Mouse (Mus musculus): ENCODE data around the gene 1810037I17Rik. TPM values are rescaled to one million over a fixed set of nuclear protein-coding genes. Genes with fewer than 3 reads are reported as not detected.
A peak's percentile ranks its signal among the peaks of the same experiment; 100 is the strongest.
"Not testable (repeated sequence)": the region's sequence is repeated elsewhere in the genome, so short reads cannot be mapped to it uniquely, and the experiment has no call there.

Gene 1810037I17Rik
- total RNA-seq, 1 experiment from 2014 or later: 30.1 TPM

DNA sequence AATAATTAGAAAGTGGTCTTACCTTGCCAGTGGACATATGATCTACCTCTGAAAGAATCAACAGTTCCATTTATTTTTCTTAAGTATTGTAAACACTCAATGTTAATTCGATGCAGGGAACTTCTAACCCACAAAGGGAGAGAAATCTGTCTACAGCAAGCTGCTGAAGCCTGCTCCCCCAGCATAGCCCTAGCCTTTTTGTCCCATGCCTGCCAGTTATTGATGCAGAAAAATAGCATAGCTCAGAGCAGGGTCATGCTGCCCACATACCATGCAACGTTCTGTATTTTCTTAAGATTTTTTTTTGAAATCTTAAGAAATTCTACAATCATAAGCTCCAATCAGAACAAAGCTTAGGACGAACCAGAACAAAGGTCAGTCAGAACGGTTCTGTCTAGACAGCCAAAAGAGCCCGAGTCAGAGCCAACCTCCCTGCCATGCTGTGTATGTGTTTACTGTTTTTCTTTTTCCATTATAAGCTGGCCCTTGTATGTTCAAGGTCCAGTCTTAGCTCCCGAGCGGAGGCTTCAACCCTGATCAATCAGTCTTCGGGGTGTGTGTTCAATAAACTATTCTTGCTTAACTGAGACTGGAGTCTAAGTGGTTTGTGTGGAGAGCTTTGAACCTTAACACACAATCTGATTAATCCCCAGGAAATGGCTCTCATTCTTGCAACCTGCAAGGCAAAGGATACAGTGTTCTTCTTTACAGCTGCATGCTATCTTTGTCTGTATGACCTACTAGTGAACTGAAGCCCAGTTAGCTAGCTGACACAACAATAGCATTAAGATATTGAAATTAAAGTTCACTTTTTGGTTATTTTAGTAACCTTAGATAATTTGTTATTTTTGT lies 2.1 kb upstream of the 1810037I17Rik start:
- no peak for ATAC-seq (replicated peaks in 1 of 2; ENCODE audit: insufficient read depth in 1 of 2, low FRiP score in 2 of 2, low TSS enrichment in 1 of 2, low read depth in 1 of 2, poor library complexity in 2 of 2, severe bottlenecking in 2 of 2)

DNA sequence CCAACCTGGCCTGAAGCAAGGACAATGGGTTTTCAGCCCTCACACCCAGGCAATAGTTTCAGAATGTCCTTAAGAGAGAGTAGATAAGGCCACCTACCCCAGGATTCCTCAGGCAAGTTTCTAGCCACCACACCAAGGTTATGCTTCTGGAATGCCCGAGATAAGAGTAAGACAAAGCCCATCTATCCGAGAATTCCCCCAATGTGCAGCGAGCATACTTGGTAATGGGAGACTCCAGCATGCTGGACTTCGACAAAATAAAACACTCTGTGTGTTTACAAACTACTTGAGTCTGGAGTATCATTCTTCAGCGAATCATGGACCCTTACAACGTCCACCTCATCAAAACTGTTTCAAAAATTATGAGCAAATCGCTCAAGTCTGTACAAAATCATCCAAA lies 856 bp upstream of the 1810037I17Rik start:
- no peak for ATAC-seq (replicated peaks in 1 of 2; ENCODE audit: insufficient read depth in 1 of 2, low FRiP score in 2 of 2, low TSS enrichment in 1 of 2, low read depth in 1 of 2, poor library complexity in 2 of 2, severe bottlenecking in 2 of 2)

DNA sequence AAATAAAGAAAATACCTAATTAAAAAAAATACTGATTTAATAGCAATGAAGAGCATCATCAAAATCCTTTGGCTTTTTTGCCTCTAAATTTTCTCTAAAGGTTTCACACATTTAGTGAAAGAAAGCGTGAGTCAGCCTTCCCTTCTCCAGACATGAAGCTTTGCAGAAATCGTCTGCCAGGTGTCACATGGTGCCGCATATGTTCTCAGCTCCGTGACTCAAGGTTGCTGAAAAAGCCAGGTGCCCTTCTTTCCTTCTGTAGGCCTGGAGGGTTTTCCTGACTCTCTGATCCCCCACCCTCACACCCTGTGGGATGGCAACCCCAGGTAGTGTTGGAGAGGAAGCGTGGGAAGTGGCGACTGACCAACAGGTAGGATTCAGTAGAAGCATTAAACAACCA lies 5.7 kb downstream of the 1810037I17Rik start:
- ATAC-seq (replicated peaks in 1 of 2; ENCODE audit: insufficient read depth in 1 of 2, low FRiP score in 2 of 2, low TSS enrichment in 1 of 2, low read depth in 1 of 2, poor library complexity in 2 of 2, severe bottlenecking in 2 of 2): no peak

DNA sequence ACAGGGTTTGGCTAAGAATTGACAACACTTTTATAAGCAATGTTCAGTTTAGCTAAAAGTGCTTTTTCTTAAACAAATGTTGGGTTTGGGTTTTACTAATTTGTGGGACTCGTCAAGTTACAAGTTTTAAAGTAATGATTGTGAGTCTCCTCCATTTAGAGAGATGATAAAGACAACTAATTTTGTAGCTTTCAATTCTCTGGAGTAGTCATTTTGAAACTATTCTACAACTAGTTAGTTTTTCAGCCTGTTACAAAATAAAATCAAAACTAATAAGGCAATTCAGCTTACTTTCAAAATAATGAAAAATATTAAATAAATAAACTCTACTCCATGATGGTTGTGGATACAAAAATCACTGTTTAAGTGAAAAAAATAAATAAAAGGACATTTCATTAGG lies 8.5 kb downstream of the 1810037I17Rik start:
- ATAC-seq (replicated peaks in 1 of 2; ENCODE audit: insufficient read depth in 1 of 2, low FRiP score in 2 of 2, low TSS enrichment in 1 of 2, low read depth in 1 of 2, poor library complexity in 2 of 2, severe bottlenecking in 2 of 2): no peak

DNA sequence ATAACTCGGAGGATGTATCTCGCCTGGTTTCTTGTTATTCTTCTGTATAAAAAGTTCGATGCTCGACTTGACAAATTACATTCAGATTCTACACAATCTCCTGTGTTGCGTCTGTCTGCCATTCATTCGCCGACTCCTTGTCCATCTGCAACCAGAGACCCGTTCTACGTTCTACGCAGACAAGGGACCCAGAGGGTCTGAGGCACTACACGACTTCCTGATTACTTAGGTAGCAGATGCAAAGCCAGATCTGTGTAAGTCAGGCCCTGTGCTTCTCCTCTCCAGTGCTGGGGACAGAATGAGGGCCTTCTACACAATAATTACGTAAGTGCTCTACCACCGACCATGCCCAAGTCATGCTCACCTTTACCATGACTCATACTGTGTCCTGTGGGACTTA lies 13.2 kb downstream of the 1810037I17Rik start:
- not testable (repeated sequence) for ATAC-seq (replicated peaks in 1 of 2; ENCODE audit: insufficient read depth in 1 of 2, low FRiP score in 2 of 2, low TSS enrichment in 1 of 2, low read depth in 1 of 2, poor library complexity in 2 of 2, severe bottlenecking in 2 of 2)

DNA sequence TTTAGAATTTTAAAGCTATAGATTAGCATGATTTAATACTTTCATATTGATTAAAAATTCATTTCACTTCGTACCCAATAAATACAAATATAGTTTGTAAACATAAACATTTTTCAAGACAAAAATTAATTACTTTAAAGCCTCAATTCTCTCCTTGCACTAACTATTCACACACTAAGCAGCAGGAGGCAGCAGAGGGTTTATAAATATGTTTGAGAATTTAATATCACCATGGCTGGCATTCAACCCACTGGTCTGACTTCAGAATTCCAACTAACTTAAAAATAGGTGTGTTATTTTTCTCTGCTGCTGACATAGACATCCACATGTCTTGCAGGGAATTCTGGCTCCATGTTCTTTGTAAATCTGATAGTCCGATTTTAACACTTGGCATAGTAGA lies 15.2 kb downstream of the 1810037I17Rik start:
- peak; percentile 51 to 56; a peak in 3 of 4 replicates for ATAC-seq (replicated peaks in 1 of 2; ENCODE audit: insufficient read depth in 1 of 2, low FRiP score in 2 of 2, low TSS enrichment in 1 of 2, low read depth in 1 of 2, poor library complexity in 2 of 2, severe bottlenecking in 2 of 2)

DNA sequence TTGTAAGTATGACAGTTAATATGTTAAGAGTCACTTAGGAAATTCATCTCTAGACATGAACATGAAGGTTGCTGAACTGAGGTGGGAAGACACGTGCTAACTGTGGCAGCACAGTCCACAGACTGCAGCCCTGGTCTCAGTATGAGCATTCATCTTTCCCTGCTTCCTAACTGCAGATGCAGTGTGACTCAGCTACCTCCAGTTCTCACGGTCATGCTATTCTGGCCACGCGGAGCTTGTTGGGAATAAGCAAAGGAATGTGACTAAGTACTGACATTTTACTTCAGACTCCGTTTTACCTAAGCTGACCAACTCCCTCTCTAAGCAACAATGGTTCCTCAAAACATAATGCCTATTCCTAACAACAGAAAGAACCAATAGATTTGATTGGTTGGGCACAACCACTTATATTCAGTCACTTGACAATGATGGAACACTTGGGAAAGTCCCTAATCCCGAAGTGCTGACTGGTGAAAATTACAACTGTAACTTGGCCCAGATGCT lies 19.4 kb downstream of the 1810037I17Rik start:
- ATAC-seq (replicated peaks in 1 of 2; ENCODE audit: insufficient read depth in 1 of 2, low FRiP score in 2 of 2, low TSS enrichment in 1 of 2, low read depth in 1 of 2, poor library complexity in 2 of 2, severe bottlenecking in 2 of 2): no peak

DNA sequence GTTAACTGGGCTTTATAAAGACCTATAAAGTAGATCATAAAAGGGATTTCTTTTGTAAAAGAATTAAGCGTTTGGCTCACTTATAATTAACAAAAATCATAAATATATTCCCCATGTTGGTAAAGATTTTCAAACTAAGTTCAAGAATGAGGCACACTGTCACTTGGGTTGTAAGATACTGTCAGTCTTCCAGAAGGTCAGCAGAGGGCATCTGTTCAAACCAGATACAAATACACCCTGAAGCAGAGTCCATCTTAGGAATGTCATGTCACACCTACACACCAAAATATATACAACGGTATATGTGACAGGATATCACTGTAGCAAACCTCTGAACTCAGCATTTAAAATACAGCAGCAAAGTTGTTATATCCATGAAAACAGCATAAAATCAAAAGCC lies 26.1 kb downstream of the 1810037I17Rik start:
- ATAC-seq (replicated peaks in 1 of 2; ENCODE audit: insufficient read depth in 1 of 2, low FRiP score in 2 of 2, low TSS enrichment in 1 of 2, low read depth in 1 of 2, poor library complexity in 2 of 2, severe bottlenecking in 2 of 2): no peak

DNA sequence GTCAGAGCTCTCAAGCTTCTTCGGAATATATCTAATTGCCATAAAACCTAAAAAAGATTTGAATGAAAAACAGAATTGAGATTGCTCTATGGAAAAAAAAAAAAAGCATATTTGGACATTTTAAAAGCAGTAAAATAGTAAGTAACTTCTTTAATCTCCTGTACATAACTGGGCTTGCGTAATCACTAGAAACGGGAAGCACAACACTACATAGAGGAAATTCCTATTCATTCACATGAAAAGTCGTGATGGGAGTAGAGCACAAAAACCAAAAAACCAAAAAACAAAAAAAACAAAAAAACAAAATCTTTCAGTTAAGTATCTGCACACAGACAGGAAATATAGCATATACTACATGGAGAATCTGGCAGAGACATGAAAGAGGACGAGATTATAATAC lies 40.3 kb downstream of the 1810037I17Rik start:
- ATAC-seq (replicated peaks in 1 of 2; ENCODE audit: insufficient read depth in 1 of 2, low FRiP score in 2 of 2, low TSS enrichment in 1 of 2, low read depth in 1 of 2, poor library complexity in 2 of 2, severe bottlenecking in 2 of 2): no peak

DNA sequence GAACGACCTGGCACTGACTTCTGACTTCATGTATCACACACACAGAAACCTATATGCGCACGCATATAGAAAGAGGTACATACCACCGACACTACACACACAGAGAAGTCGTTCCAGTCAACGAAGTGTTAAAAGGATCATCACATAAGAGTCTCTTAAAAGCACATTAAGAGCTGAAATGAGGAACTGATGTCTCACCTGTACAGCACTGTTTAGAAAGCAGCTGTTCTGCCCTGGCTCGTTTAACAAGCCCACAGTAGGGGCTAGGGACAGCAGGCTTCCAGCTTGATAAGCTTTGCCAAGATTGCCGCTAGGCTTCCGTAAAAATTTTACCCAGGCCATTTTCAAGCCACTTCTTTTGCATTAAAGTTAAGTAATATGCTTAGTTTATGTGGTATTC lies 44.4 kb downstream of the 1810037I17Rik start:
- no peak for ATAC-seq (replicated peaks in 1 of 2; ENCODE audit: insufficient read depth in 1 of 2, low FRiP score in 2 of 2, low TSS enrichment in 1 of 2, low read depth in 1 of 2, poor library complexity in 2 of 2, severe bottlenecking in 2 of 2)

DNA sequence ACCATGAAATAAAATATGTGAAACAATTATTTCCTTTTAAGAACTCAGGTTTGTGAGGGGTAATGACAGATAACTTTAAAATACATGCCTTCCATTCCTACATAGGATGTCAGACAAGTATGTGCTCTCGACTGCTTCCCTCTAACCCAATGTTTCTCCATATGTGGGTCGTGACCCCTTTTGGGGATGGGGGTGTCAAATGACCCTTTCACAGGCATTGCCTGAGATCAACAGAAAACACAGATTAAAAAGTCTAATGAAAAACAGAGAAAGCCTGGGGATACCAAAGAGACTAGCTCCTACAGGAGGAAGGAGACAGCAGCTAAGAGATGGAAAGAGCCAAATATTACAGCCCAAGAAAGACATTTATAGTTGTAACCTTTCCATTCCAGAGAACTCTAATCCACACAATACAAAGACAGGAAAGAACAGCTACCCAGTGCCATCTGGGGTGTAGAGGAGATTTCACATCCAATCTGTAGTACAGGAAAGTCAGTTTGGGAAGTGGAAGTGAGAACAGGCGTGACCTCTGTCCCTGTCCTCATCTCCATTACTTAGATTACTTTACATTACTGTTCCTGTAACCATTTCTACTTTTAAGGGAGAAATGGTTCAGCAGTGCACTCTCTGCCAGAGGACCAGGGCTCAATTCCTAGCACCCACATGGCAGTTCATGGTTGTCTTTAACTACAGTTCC lies 48.3 kb downstream of the 1810037I17Rik start:
- no peak for ATAC-seq (replicated peaks in 1 of 2; ENCODE audit: insufficient read depth in 1 of 2, low FRiP score in 2 of 2, low TSS enrichment in 1 of 2, low read depth in 1 of 2, poor library complexity in 2 of 2, severe bottlenecking in 2 of 2)

DNA sequence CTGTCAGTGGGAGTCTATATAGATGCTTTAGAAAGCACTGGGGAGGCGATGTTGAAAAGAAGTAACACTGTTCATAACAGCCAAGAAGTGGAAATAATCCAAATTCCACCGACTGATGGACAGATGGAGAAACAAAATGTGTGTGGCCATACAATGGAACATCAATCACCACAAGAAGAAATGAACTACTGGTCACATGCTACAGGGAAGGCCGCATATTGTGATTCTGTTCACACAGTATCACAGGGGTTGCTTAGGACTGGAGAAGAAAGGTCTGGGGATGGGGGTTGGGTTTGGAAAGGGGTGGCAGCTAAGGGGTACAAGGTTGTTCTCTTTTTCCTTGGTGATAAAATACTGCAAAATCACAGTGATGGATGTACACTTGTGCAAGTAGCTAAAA lies 50.8 kb downstream of the 1810037I17Rik start:
- no peak for ATAC-seq (replicated peaks in 1 of 2; ENCODE audit: insufficient read depth in 1 of 2, low FRiP score in 2 of 2, low TSS enrichment in 1 of 2, low read depth in 1 of 2, poor library complexity in 2 of 2, severe bottlenecking in 2 of 2)

DNA sequence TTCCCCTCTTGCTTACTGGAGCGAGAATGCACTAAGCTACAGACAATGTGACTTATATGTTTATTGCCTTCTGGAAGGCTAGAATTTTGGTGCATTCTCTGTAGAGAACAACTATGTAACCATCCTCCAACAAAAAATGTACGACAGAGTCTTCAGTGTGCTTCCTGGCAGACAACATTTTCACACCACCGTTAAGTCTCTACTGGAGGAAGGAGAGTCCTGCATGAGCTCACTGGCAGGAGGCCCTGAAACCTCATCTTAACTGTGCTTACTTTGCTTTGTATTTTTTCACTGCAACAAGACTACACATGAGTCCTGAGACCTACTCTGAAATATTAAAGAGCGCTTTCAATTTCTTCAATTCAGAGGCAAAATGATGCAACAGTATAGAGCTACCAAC lies 51.4 kb downstream of the 1810037I17Rik start:
- no peak for ATAC-seq (replicated peaks in 1 of 2; ENCODE audit: insufficient read depth in 1 of 2, low FRiP score in 2 of 2, low TSS enrichment in 1 of 2, low read depth in 1 of 2, poor library complexity in 2 of 2, severe bottlenecking in 2 of 2)

Other genes with a start within 250 kb of the 1810037I17Rik start
- 5.1 and 5.6 TPM in 2 replicates for gene Pde5a, start 195.3 kb upstream of the 1810037I17Rik start, total RNA-seq (2017)
- gene Fabp2, start 29.1 kb upstream of the 1810037I17Rik start, total RNA-seq (2017): not detected in 2 replicates
- gene Gm10959, start 4.8 kb upstream of the 1810037I17Rik start, total RNA-seq (2017): not detected in 2 replicates
- 14.6 and 18.9 TPM in 2 replicates for gene Usp53, start 60.3 kb downstream of the 1810037I17Rik start, total RNA-seq (2017)
- gene Myoz2, start 110.8 kb downstream of the 1810037I17Rik start, total RNA-seq (2017): not detected in 2 replicates

Measured in hematopoietic stem cell, adult 5-6 weeks (primary cell).